Mouse (Mus musculus) heart, postnatal 0 days (tissue): ENCODE results near the gene Map3k5.

Experiments
- CTCF ChIP-seq: IDR thresholded peaks from 2 replicates; pipeline ENCODE4 v1.5.1; 2016; ENCODE audit warnings: antibody characterized with exemption, control low read depth, low read depth
- EP300 ChIP-seq: IDR thresholded peaks from 2 replicates; pipeline ENCODE4 v1.6.1; 2016; ENCODE audit warnings: antibody characterized with exemption, low read depth

DNA sequence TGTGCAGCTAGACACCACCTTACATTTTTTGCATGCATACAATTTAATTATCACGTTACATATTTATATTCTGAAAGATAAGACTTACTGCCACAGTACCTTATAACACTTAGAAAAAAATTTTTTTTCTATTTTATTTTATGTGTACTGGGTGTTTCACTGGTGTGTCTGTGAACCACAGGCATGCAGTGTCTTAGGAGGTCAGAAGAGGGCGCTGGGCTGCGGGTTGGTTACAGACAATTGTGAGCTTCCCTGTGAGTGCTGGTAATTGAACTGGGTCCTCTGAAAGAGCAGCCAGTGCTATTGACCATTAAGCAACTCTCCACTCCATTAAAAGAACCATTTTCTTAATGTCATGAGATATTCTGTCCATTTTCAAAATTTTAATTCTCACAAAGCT is 43.3 kb downstream of the Map3k5 start:
- TF ChIP-seq CTCF = no peak; the same call in 1 of the 2 replicates
- TF ChIP-seq EP300 = no peak
